Mouse (Mus musculus): ENCODE results near the gene Ndufaf2.

Ndufaf2 gene

GRCm38 (mm10) chr13:108039902-108040301 is 118.5 kb downstream of the Ndufaf2 start:
- no peak for DNase-seq (ENCODE audit: low read depth, low spot score)

GRCm38 (mm10) chr13:108039375-108039774 is 119.0 kb downstream of the Ndufaf2 start:
- no peak for DNase-seq (ENCODE audit: low read depth, low spot score)

- DNase-seq (ENCODE audit: low read depth, low spot score) = no peak
Observed at GRCm38 (mm10) chr13:108032789-108033188, 125.6 kb downstream of the Ndufaf2 start.

GRCm38 (mm10) chr13:108025802-108026201 is 132.6 kb downstream of the Ndufaf2 start:
- no peak for DNase-seq (ENCODE audit: low read depth, low spot score)

- DNase-seq (ENCODE audit: low read depth, low spot score) = no peak
Observed at GRCm38 (mm10) chr13:108017349-108017748, 141.1 kb downstream of the Ndufaf2 start.

GRCm38 (mm10) chr13:108015166-108015565 is 143.3 kb downstream of the Ndufaf2 start:
- no peak for DNase-seq (ENCODE audit: low read depth, low spot score)

GRCm38 (mm10) chr13:108013839-108014238 is 144.6 kb downstream of the Ndufaf2 start:
- DNase-seq (ENCODE audit: low read depth, low spot score) = no peak

GRCm38 (mm10) chr13:108013110-108013509 is 145.3 kb downstream of the Ndufaf2 start:
- no peak for DNase-seq (ENCODE audit: low read depth, low spot score)

- no peak for DNase-seq (ENCODE audit: low read depth, low spot score)
Observed at GRCm38 (mm10) chr13:108007861-108008260, 150.6 kb downstream of the Ndufaf2 start.

- no peak for DNase-seq (ENCODE audit: low read depth, low spot score)
Observed at GRCm38 (mm10) chr13:107996301-107996700, 162.1 kb downstream of the Ndufaf2 start.

- DNase-seq (ENCODE audit: low read depth, low spot score) = no peak
Observed at GRCm38 (mm10) chr13:107995211-107995610, 163.2 kb downstream of the Ndufaf2 start.

GRCm38 (mm10) chr13:107992573-107992972 is 165.8 kb downstream of the Ndufaf2 start:
- DNase-seq (ENCODE audit: low read depth, low spot score) = no peak

- DNase-seq (ENCODE audit: low read depth, low spot score) = no peak
Observed at GRCm38 (mm10) chr13:107984641-107985040, 173.8 kb downstream of the Ndufaf2 start.

- no peak for DNase-seq (ENCODE audit: low read depth, low spot score)
Observed at GRCm38 (mm10) chr13:107984186-107984585, 174.2 kb downstream of the Ndufaf2 start.

GRCm38 (mm10) chr13:107983231-107983847 is 175.1 kb downstream of the Ndufaf2 start:
- no peak for DNase-seq (ENCODE audit: low read depth, low spot score)

- no peak for DNase-seq (ENCODE audit: low read depth, low spot score)
Observed at GRCm38 (mm10) chr13:107979461-107979860, 179.0 kb downstream of the Ndufaf2 start.

GRCm38 (mm10) chr13:107976886-107977656 is 181.4 kb downstream of the Ndufaf2 start:
- no peak for DNase-seq (ENCODE audit: low read depth, low spot score)

GRCm38 (mm10) chr13:107972451-107972850 is 186.0 kb downstream of the Ndufaf2 start:
- DNase-seq (ENCODE audit: low read depth, low spot score) = no peak

GRCm38 (mm10) chr13:107971868-107972267 is 186.6 kb downstream of the Ndufaf2 start:
- DNase-seq (ENCODE audit: low read depth, low spot score) = no peak

GRCm38 (mm10) chr13:107970422-107971142 is 187.8 kb downstream of the Ndufaf2 start:
- DNase-seq (ENCODE audit: low read depth, low spot score) = no peak

GRCm38 (mm10) chr13:107969961-107970391 is 188.4 kb downstream of the Ndufaf2 start:
- no peak for DNase-seq (ENCODE audit: low read depth, low spot score)

GRCm38 (mm10) chr13:107964616-107965015 is 193.8 kb downstream of the Ndufaf2 start:
- DNase-seq (ENCODE audit: low read depth, low spot score) = no peak
